Mouse (Mus musculus) spleen, adult 2 months (tissue): ENCODE measurements around the gene Kif3a. TPM values are rescaled to one million over a fixed set of nuclear protein-coding genes. Genes with fewer than 3 reads are reported as not detected.
"Not testable (repeated sequence)": the region's sequence is repeated elsewhere in the genome, so short reads cannot be mapped to it uniquely, and the experiment has no call there.

Experiments used
- DNase-seq, 2 experiments: peaks; one replicate each; pipeline versions ENCODE4 v3.0.0 to v3.0.0-alpha.2; 2012 to 2021; ENCODE audit warnings: low spot score in 2 of 2, low read depth in 1 of 2
- H3K27ac ChIP-seq: fragments of 200-500 bp; 2 replicates; pipeline ENCODE4 v1.5.1; 2012; ENCODE audit warnings: low read length, inconsistent platforms; ENCODE audit not compliant: insufficient read depth
- H3K27me3 ChIP-seq: fragments of 200-500 bp; 2 replicates; pipeline ENCODE4 v1.6.1; 2012; ENCODE audit warnings: mild to moderate bottlenecking, moderate library complexity, low read length, inconsistent platforms; ENCODE audit not compliant: control insufficient read depth, insufficient read depth
- H3K36me3 ChIP-seq: fragments of 200-500 bp; 2 replicates; pipeline ENCODE4 v1.6.1; 2012; ENCODE audit warnings: mild to moderate bottlenecking, low read length, inconsistent platforms; ENCODE audit not compliant: control insufficient read depth, insufficient read depth
- H3K4me1 ChIP-seq: fragments of 200-500 bp; 2 replicates; pipeline ENCODE4 v1.6.1; 2011; ENCODE audit warnings: inconsistent platforms; ENCODE audit not compliant: control insufficient read depth, insufficient read depth, insufficient read length
- H3K4me3 ChIP-seq: fragments of 200-500 bp; 2 replicates; pipeline ENCODE4 v1.5.1; 2011; ENCODE audit warnings: mild to moderate bottlenecking, inconsistent platforms; ENCODE audit not compliant: insufficient read depth, insufficient read length; ENCODE audit errors: extremely low read depth
- CTCF ChIP-seq: fragments of 200-500 bp; IDR thresholded peaks from 2 replicates; pipeline ENCODE4 v1.5.1; 2011; ENCODE audit warnings: mild to moderate bottlenecking, inconsistent platforms; ENCODE audit not compliant: insufficient read depth, insufficient read length, insufficient replicate concordance; ENCODE audit errors: extremely low read depth
- POLR2A ChIP-seq: fragments of 200-500 bp; IDR thresholded peaks from 2 replicates; pipeline ENCODE4 v1.6.1; 2011; ENCODE audit warnings: low read depth, low read length, inconsistent platforms
- WGBS: fragments of 180-500 bp; shearing (Covaris S2); methylation state at CpG from one replicate; pipeline ENCODE4 v1.1.7; 2018; 5-methylcytosine and 5-hydroxymethylcytosine counted together
- polyA plus RNA-seq: library from polyadenylated mRNA; depleted of rRNA; stranded (reverse); fragments of >200 nt; gene quantifications from 2 replicates; pipeline ENCODE4 v1.2.3, GENCODE M21; 2012

Kif3a gene
- polyA plus RNA-seq, 1 experiment: 1.3 TPM

GRCm38 (mm10) chr11:53546271-53546670 is 20.9 kb upstream of the Kif3a start:
- Histone ChIP-seq H3K27ac (no peak overlapping the region), H3K27me3 (no peaks in the 10 kb centered on the region), H3K4me3 (no peak overlapping the region), H3K36me3 (no peaks in the 10 kb centered on the region), H3K4me1 (no peaks in the 10 kb centered on the region)
- TF ChIP-seq POLR2A (no peak), CTCF (no peak)
- DNase-seq: no peak
- 81% methylated on average over 6 of the region's 6 CpGs for WGBS

DNA sequence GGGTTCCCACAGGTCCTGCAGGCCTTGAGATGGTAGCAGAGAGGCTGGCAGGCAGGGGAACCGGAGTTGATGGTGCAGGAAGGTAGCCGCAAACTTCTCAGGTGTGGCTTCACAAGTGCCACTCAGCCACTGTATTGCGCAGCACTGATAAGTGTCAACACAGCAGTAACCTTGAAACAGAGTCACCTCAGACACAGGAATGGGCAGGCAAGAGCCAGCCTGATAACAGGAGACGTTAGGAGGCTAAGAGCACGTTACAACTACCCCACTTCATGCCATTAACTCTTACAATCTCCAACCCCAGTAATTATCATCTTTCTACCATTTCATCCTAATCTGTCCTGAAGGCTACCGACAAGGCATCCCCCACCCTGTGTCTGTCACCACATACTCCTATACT is 19.6 kb upstream of the Kif3a start:
- 81% methylated on average over 6 of the region's 6 CpGs for WGBS
- Histone ChIP-seq H3K27ac (no peak overlapping the region), H3K27me3 (no peaks in the 10 kb centered on the region), H3K4me1 (no peaks in the 10 kb centered on the region), H3K36me3 (no peaks in the 10 kb centered on the region), H3K4me3 (no peak overlapping the region)
- TF ChIP-seq POLR2A: no peak
- no peak for TF ChIP-seq CTCF
- no peak for DNase-seq

DNA sequence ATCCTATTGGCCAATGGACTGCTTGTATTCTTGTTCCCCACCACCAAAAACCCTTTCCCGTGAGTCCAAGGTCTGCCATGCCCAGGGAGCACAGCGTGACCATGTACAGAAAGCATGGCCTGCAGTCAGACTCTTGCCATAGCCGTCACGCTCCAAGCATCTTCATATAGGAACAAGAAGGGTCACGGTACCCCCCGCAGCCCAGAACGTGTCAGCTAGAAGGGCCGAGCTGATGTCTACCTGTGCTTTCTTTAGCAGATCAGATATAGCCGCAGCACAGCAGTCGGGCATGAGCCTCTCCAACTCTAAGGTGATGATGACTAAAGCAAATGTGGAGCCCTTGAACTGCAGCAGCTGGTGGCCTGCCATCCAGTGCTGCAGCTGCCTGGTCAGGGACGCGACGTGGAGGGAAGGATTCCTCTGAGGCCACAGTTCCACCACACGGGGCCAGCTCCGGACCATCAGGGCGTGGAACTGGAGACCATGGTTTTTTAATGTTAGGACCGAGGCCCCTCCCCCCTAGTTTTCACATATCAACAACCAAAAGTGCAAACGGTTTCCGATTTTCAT is 19.1 kb upstream of the Kif3a start:
- 89% methylated on average over 19 of the region's 19 CpGs for WGBS
- TF ChIP-seq POLR2A: no peak
- no peak for TF ChIP-seq CTCF
- Histone ChIP-seq H3K27ac (no peak overlapping the region), H3K36me3 (no peaks in the 10 kb centered on the region), H3K27me3 (no peaks in the 10 kb centered on the region), H3K4me3 (no peak overlapping the region), H3K4me1 (no peaks in the 10 kb centered on the region)
- no peak for DNase-seq

- Histone ChIP-seq H3K4me1 (no peaks in the 10 kb centered on the region), H3K4me3 (no peak overlapping the region), H3K27ac (no peak overlapping the region), H3K27me3 (no peaks in the 10 kb centered on the region), H3K36me3 (no peaks in the 10 kb centered on the region)
- TF ChIP-seq POLR2A (no peak), CTCF (no peak)
- no peak for DNase-seq
- WGBS: 93% methylated on average over 1 of the region's 1 CpGs
Observed at GRCm38 (mm10) chr11:53550714-53551113, 16.5 kb upstream of the Kif3a start.

DNA sequence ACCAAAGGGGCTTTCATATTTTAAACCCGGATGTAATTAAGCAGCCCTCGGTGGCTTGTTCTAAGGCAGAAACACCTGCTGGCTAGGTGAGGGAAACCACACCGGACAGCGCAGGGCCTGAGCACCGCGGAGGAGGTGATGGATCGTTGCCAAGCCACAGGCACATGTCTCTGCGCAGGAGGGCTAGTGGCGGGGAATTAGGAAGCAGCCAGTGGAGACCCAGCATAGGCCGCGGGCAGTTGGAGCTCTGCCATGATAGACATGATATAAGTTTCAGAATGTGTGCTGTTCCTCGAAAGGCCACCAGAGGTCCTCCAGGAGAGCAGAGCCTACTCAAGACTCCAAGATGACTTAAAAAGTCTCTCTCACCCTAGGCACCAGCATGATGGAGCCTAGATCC is 15.4 kb upstream of the Kif3a start:
- H3K27me3 ChIP-seq: no peaks in the 10 kb centered on the region
- H3K27ac ChIP-seq: no peak overlapping the region
- H3K4me3 ChIP-seq: no peak overlapping the region
- DNase-seq: no peak
- no peaks in the 10 kb centered on the region for H3K4me1 ChIP-seq
- 28% methylated on average over 12 of the region's 12 CpGs for WGBS
- TF ChIP-seq POLR2A: no peak
- TF ChIP-seq CTCF: no peak
- no peaks in the 10 kb centered on the region for H3K36me3 ChIP-seq

GRCm38 (mm10) chr11:53556529-53556928 is 10.7 kb upstream of the Kif3a start:
- not testable (repeated sequence) for H3K36me3 ChIP-seq, DNase-seq, H3K4me1 ChIP-seq, H3K27ac ChIP-seq, H3K27me3 ChIP-seq, H3K4me3 ChIP-seq
- WGBS: 87% methylated on average over 8 of the region's 20 CpGs

DNA sequence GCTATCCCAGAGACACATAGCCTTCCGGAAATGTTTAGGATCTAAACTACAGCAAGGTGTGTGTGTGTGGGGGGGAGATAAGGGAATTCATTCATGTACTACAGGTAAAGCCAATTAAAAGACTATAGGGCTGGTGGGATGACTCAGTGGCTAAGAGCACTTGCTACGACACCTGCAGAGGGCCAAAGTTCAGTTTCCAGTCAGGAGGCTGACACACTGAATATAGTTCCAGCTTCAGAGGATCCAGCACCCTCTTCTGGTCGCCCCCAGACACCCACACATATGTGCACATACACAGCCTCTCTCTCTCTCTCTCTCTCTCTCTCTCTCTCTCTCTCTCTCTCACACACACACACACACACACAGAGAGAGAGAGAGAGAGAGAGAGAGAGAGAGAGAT is 9.2 kb upstream of the Kif3a start:
- DNase-seq, H3K4me3 ChIP-seq, H3K4me1 ChIP-seq, H3K27me3 ChIP-seq, H3K36me3 ChIP-seq, H3K27ac ChIP-seq: not testable (repeated sequence)
- 97% methylated on average over 2 of the region's 3 CpGs for WGBS

DNA sequence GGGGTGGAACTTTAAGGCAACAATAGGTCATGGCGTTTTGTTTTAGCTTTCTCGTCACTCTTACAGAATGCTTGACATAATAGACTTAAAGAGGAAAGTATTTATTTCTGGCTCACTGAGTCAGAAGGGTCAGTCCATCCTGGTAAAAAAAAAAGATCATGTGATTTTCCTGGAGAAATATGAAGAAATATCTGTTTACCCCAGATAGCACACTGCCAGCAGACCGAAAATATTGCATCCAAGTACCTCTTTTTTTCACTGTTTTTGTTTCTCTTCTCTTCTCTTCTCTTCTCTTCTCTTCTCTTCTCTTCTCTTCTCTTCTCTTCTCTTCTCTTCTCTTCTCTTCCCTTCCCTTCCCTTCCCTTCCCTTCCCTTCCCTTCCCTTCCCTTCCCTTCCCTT is 7.2 kb upstream of the Kif3a start:
- not testable (repeated sequence) for DNase-seq, H3K4me3 ChIP-seq, H3K36me3 ChIP-seq, H3K27ac ChIP-seq, H3K27me3 ChIP-seq, H3K4me1 ChIP-seq
- WGBS: 86% methylated on average over 2 of the region's 3 CpGs
